Mouse (Mus musculus): Measurements from ENCODE around the gene Prkar1b.

GRCm38 (mm10) chr5:139138261-139138925 is 11.4 kb downstream of the Prkar1b start:
- no peak for TF ChIP-seq CTCF (IDR thresholded peaks at IDR 0.05; ENCODE audit: control insufficient read depth, insufficient read depth, insufficient read length)
- TF ChIP-seq USF1 (IDR thresholded peaks at IDR 0.05; ENCODE audit: low read depth), result no peak
- no peak for TF ChIP-seq FOSL1 (IDR thresholded peaks at IDR 0.05; ENCODE audit: insufficient read depth, low read length, poor library complexity, severe bottlenecking)
- no peak for TF ChIP-seq MYOD1 (IDR thresholded peaks at IDR 0.05; ENCODE audit: control insufficient read depth, insufficient read length, low read depth)

All from C2C12 (cell line).